Mouse (Mus musculus) limb, embryonic 14.5 days (tissue): ENCODE results near the gene Elp4. TPM values are rescaled to one million over a fixed set of nuclear protein-coding genes. Genes with fewer than 3 reads are reported as not detected.

Experiments used
- ATAC-seq: fragments of 200-750 bp; cut with Nextera tagmentation; 2 replicates; pipeline ENCODE4 v1.8.0; 2017; ENCODE audit warnings: low read depth, moderate number of reproducible peaks, moderate TSS enrichment; ENCODE audit not compliant: low FRiP score
- DNase-seq: peaks from one replicate; pipeline ENCODE4 v3.0.0-alpha.2; 2015; ENCODE audit warnings: low spot score
- H3K27ac ChIP-seq: fragments of 300-500 bp; sonication (generic); replicated peaks from 2 replicates; pipeline ENCODE4 v1.5.1; 2014; ENCODE audit warnings: low read depth, mild to moderate bottlenecking, low read length, moderate library complexity, mixed read lengths
- H3K27me3 ChIP-seq: fragments of 300-500 bp; sonication (generic); 2 replicates; pipeline ENCODE4 v1.6.1; 2014; ENCODE audit warnings: low read length, mixed read lengths; ENCODE audit not compliant: control insufficient read depth, insufficient read depth
- H3K36me3 ChIP-seq: fragments of 300-500 bp; sonication (generic); 2 replicates; pipeline ENCODE4 v1.6.1; 2014; ENCODE audit warnings: mild to moderate bottlenecking, low read length, moderate library complexity, mixed read lengths; ENCODE audit not compliant: control insufficient read depth, insufficient read depth
- H3K4me1 ChIP-seq: fragments of 300-500 bp; sonication (generic); 2 replicates; pipeline ENCODE4 v1.6.1; 2014; ENCODE audit warnings: antibody characterized with exemption, low read length, mixed read lengths; ENCODE audit not compliant: control insufficient read depth, insufficient read depth
- H3K4me2 ChIP-seq: fragments of 300-500 bp; sonication (generic); replicated peaks from 2 replicates; pipeline ENCODE4 v1.6.1; 2014; ENCODE audit warnings: low read depth, mild to moderate bottlenecking, low read length, moderate library complexity; ENCODE audit not compliant: severe bottlenecking
- H3K4me3 ChIP-seq: fragments of 300-500 bp; sonication (generic); replicated peaks from 2 replicates; pipeline ENCODE4 v1.5.1; 2014; ENCODE audit warnings: low read length
- H3K9ac ChIP-seq: fragments of 300-500 bp; sonication (generic); 2 replicates; pipeline ENCODE4 v1.6.1; 2014; ENCODE audit warnings: mild to moderate bottlenecking, low read depth, low read length, moderate library complexity; ENCODE audit not compliant: severe bottlenecking
- H3K9me3 ChIP-seq: fragments of 300-500 bp; sonication (generic); 2 replicates; pipeline ENCODE4 v1.6.1; 2016; ENCODE audit warnings: low read length; ENCODE audit not compliant: control insufficient read depth
- POLR2A ChIP-seq: fragments of 200-500 bp; IDR thresholded peaks from 2 replicates; pipeline ENCODE4 v1.8.0; 2012; ENCODE audit warnings: inconsistent platforms, mild to moderate bottlenecking, moderate library complexity, borderline replicate concordance; ENCODE audit not compliant: insufficient read depth, insufficient read length; ENCODE audit errors: extremely low read depth
- WGBS: fragments of 180-500 bp; shearing (Covaris S2); extraction: QIAGEN DNeasy Blood & Tissue Kit; methylation state at CpG from one replicate; pipeline ENCODE4 v1.1.7; 2014; 5-methylcytosine and 5-hydroxymethylcytosine counted together
- polyA plus RNA-seq, 2 experiments: library from polyadenylated mRNA; depleted of rRNA in 1 of 2; stranded (reverse) in 1 of 2; unstranded in 1 of 2; fragments of >200 nt; fragmentation: Nextera tagmentation in 1 of 2; extraction: Ambion mirVana in 1 of 2; gene quantifications; 2 replicates each; pipeline versions ENCODE4 v1.2.1 to v1.2.3; 2012 to 2014

Gene Elp4
- polyA plus RNA-seq, 2 experiments: 12.5 to 31.2 TPM

- Histone ChIP-seq H3K4me1 (peaks cover 16% of the 10 kb centered on the region), H3K9me3 (no peaks in the 10 kb centered on the region), H3K27ac (no peak overlapping the region), H3K4me3 (no peak overlapping the region), H3K27me3 (peaks cover 100% of the 10 kb centered on the region), H3K4me2 (no peak overlapping the region), H3K9ac (no peak overlapping the region), H3K36me3 (no peaks in the 10 kb centered on the region)
- WGBS: under 1% methylated on average over 9 of the region's 9 CpGs
- no peak for ATAC-seq
- no peak for TF ChIP-seq POLR2A
- DNase-seq: no peak
Measured at GRCm38 (mm10) chr2:105671116-105671797, 233.1 kb downstream of the Elp4 start.

GRCm38 (mm10) chr2:105670731-105671095, 233.7 kb downstream of the Elp4 start:
- H3K27ac ChIP-seq: no peak overlapping the region
- H3K4me3 ChIP-seq: no peak overlapping the region
- H3K9me3 ChIP-seq: no peaks in the 10 kb centered on the region
- WGBS: 2% methylated on average over 6 of the region's 6 CpGs
- no peak for DNase-seq
- no peaks in the 10 kb centered on the region for H3K36me3 ChIP-seq
- H3K9ac ChIP-seq: no peak overlapping the region
- H3K27me3 ChIP-seq: peaks cover 100% of the 10 kb centered on the region
- TF ChIP-seq POLR2A: no peak
- peaks cover 15% of the 10 kb centered on the region for H3K4me1 ChIP-seq
- H3K4me2 ChIP-seq: no peak overlapping the region
- no peak for ATAC-seq

- H3K27me3 ChIP-seq: peaks cover 100% of the 10 kb centered on the region
- under 1% methylated on average over 29 of the region's 29 CpGs for WGBS
- TF ChIP-seq POLR2A: no peak
- no peak overlapping the region for H3K27ac ChIP-seq
- no peak for ATAC-seq
- no peaks in the 10 kb centered on the region for H3K36me3 ChIP-seq
- DNase-seq: no peak
- no peak overlapping the region for H3K4me2 ChIP-seq
- H3K9me3 ChIP-seq: no peaks in the 10 kb centered on the region
- H3K4me1 ChIP-seq: peaks cover 11% of the 10 kb centered on the region
- no peak overlapping the region for H3K9ac ChIP-seq
- peak overlapping the region; percentile 4; the same call in 1 of the 2 replicates for H3K4me3 ChIP-seq
Measured at GRCm38 (mm10) chr2:105669881-105670730, 234.3 kb downstream of the Elp4 start.

- no peaks in the 10 kb centered on the region for H3K36me3 ChIP-seq
- no peak overlapping the region for H3K27ac ChIP-seq
- no peak for TF ChIP-seq POLR2A
- peaks cover 100% of the 10 kb centered on the region for H3K27me3 ChIP-seq
- H3K4me1 ChIP-seq: 0 out of 2 replicates have a peak, but pooled peaks cover 5% of the 10 kb centered on the region
- no peak for DNase-seq
- H3K9ac ChIP-seq: no peak overlapping the region
- no peak for ATAC-seq
- no peak overlapping the region for H3K4me2 ChIP-seq
- no peaks in the 10 kb centered on the region for H3K9me3 ChIP-seq
- H3K4me3 ChIP-seq: peak overlapping the region; percentile 4; the same call in 1 of the 2 replicates
- WGBS: under 1% methylated on average over 35 of the region's 35 CpGs
Measured at GRCm38 (mm10) chr2:105669371-105669861, 234.9 kb downstream of the Elp4 start.
